Mouse (Mus musculus) heart, embryonic 16.5 days (tissue): Measurements from ENCODE around the gene Cuedc1. TPM values are rescaled to one million over a fixed set of nuclear protein-coding genes. Genes with fewer than 3 reads are reported as not detected.

Experiments used
- ATAC-seq: fragments of 200-750 bp; cut with Nextera tagmentation; replicated peaks from 2 replicates; pipeline ENCODE4 v1.8.0; 2017; ENCODE audit warnings: moderate number of reproducible peaks; ENCODE audit not compliant: insufficient read depth, low FRiP score; ENCODE audit errors: extremely low read depth
- H3K27ac ChIP-seq: fragments of 300-500 bp; sonication (generic); 2 replicates; pipeline ENCODE4 v1.5.1; 2014; ENCODE audit warnings: mild to moderate bottlenecking, low read length, control low read depth, moderate library complexity
- H3K27me3 ChIP-seq: fragments of 300-500 bp; sonication (generic); 2 replicates; pipeline ENCODE4 v1.6.1; 2014; ENCODE audit warnings: low read length, mixed read lengths; ENCODE audit not compliant: control insufficient read depth, insufficient read depth
- H3K36me3 ChIP-seq: fragments of 300-500 bp; sonication (generic); 2 replicates; pipeline ENCODE4 v1.6.1; 2014; ENCODE audit not compliant: control insufficient read depth, insufficient read depth
- H3K4me1 ChIP-seq: fragments of 300-500 bp; sonication (generic); 2 replicates; pipeline ENCODE4 v1.6.1; 2014; ENCODE audit warnings: low read length, mixed read lengths; ENCODE audit not compliant: control insufficient read depth, insufficient read depth
- H3K4me2 ChIP-seq: fragments of 300-500 bp; sonication (generic); 2 replicates; pipeline ENCODE4 v1.6.1; 2014; ENCODE audit warnings: low read depth, mild to moderate bottlenecking, control low read depth, low read length
- H3K4me3 ChIP-seq: fragments of 300-500 bp; sonication (generic); 2 replicates; pipeline ENCODE4 v1.5.1; 2014; ENCODE audit warnings: mild to moderate bottlenecking, control low read depth, low read length
- H3K9ac ChIP-seq: fragments of 300-500 bp; sonication (generic); 2 replicates; pipeline ENCODE4 v1.6.1; 2014; ENCODE audit warnings: low read length, control low read depth
- H3K9me3 ChIP-seq: fragments of 300-500 bp; sonication (generic); replicated peaks from 2 replicates; pipeline ENCODE4 v1.6.1; 2016; ENCODE audit warnings: low read length; ENCODE audit not compliant: control insufficient read depth
- WGBS: fragments of 180-500 bp; shearing (Covaris S2); extraction: QIAGEN DNeasy Blood & Tissue Kit; methylation state at CpG from one replicate; pipeline ENCODE4 v1.1.7; 2014; 5-methylcytosine and 5-hydroxymethylcytosine counted together
- polyA plus RNA-seq: library from polyadenylated mRNA; unstranded; fragments of >200 nt; fragmentation: Nextera tagmentation; extraction: Ambion mirVana; gene quantifications from 2 replicates; pipeline ENCODE4 v1.2.1, GENCODE M21; 2015

The Cuedc1 gene
- polyA plus RNA-seq, 1 experiment from 2014 or later, result 15.2 TPM

- H3K4me1 ChIP-seq, result peaks cover 42% of the 10 kb centered on the region
- WGBS, result 52% methylated on average over 10 of the region's 10 CpGs
- ATAC-seq, result no peak
Measured at GRCm38 (mm10) chr11:88165683-88166364, 68.0 kb downstream of the Cuedc1 start.

DNA sequence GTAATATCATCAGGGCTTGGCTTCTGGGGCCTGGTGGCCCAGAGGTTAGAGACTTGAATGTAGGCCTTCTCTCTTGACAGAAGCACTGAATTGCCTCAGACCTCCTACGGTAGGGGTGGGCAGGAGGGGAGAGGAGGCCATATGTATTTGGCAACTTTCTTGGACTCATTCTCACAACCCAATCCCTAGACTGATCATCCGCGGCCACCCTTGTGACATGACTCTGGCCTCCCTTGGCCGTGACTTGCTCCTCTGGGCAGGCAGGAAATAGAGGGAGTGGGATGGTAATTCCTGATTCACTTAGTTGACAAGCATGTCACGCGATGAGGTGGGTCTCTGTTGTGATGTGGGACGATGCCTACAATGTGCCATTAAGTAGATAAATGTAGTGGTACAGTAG lies 68.6 kb downstream of the Cuedc1 start:
- H3K27me3 ChIP-seq, result no peaks in the 10 kb centered on the region; the same call in 1 of the 2 replicates
- no peak for ATAC-seq
- H3K4me2 ChIP-seq, result no peak overlapping the region
- H3K27ac ChIP-seq, result peak overlapping the region; percentile 97
- H3K4me3 ChIP-seq, result no peak overlapping the region
- WGBS, result 89% methylated on average over 7 of the region's 7 CpGs
- H3K9me3 ChIP-seq, result no peaks in the 10 kb centered on the region
- no peak overlapping the region for H3K9ac ChIP-seq
- no peaks in the 10 kb centered on the region for H3K36me3 ChIP-seq
- peaks cover 38% of the 10 kb centered on the region for H3K4me1 ChIP-seq

More at GRCm38 (mm10) chr11:88165683-88166364, 68.0 kb downstream of the Cuedc1 start:
- H3K4me3 ChIP-seq, result no peak overlapping the region
- H3K27ac ChIP-seq, result peak overlapping the region; percentile 97
- peak overlapping the region; percentile 65 for H3K9ac ChIP-seq
- H3K4me2 ChIP-seq, result peak overlapping the region; percentile 23
- H3K9me3 ChIP-seq, result no peaks in the 10 kb centered on the region
- no peaks in the 10 kb centered on the region for H3K36me3 ChIP-seq
- no peaks in the 10 kb centered on the region; the same call in 1 of the 2 replicates for H3K27me3 ChIP-seq

- no peak for ATAC-seq
- H3K4me1 ChIP-seq, result peaks cover 45% of the 10 kb centered on the region
Measured at GRCm38 (mm10) chr11:88168611-88169010, 70.8 kb downstream of the Cuedc1 start.

GRCm38 (mm10) chr11:88169531-88170040 lies 71.7 kb downstream of the Cuedc1 start:
- peak overlapping the region; percentile 24 for H3K4me2 ChIP-seq
- H3K4me1 ChIP-seq, result peaks cover 44% of the 10 kb centered on the region
- peak overlapping the region; percentile 1 for H3K9ac ChIP-seq
- H3K4me3 ChIP-seq, result peak overlapping the region; percentile 13; the same call in 1 of the 2 replicates
- ATAC-seq, result no peak
- H3K36me3 ChIP-seq, result no peaks in the 10 kb centered on the region
- no peak overlapping the region for H3K27ac ChIP-seq
- H3K27me3 ChIP-seq, result no peaks in the 10 kb centered on the region; the same call in 1 of the 2 replicates
- no peaks in the 10 kb centered on the region for H3K9me3 ChIP-seq
- 32% methylated on average over 32 of the region's 32 CpGs for WGBS

More at GRCm38 (mm10) chr11:88168611-88169010, 70.8 kb downstream of the Cuedc1 start:
- WGBS, result 41% methylated on average over 3 of the region's 3 CpGs
- no peak overlapping the region for H3K9ac ChIP-seq
- H3K36me3 ChIP-seq, result no peaks in the 10 kb centered on the region
- H3K9me3 ChIP-seq, result no peaks in the 10 kb centered on the region
- H3K27me3 ChIP-seq, result no peaks in the 10 kb centered on the region; the same call in 1 of the 2 replicates
- H3K4me3 ChIP-seq, result no peak overlapping the region
- H3K27ac ChIP-seq, result no peak overlapping the region
- no peak overlapping the region for H3K4me2 ChIP-seq

- H3K27me3 ChIP-seq, result no peaks in the 10 kb centered on the region; the same call in 1 of the 2 replicates
- WGBS, result 82% methylated on average over 3 of the region's 3 CpGs
- H3K36me3 ChIP-seq, result no peaks in the 10 kb centered on the region
- H3K27ac ChIP-seq, result no peak overlapping the region
- no peak overlapping the region for H3K9ac ChIP-seq
- H3K4me2 ChIP-seq, result no peak overlapping the region
- no peak for ATAC-seq
- H3K4me1 ChIP-seq, result peaks cover 36% of the 10 kb centered on the region
- no peaks in the 10 kb centered on the region for H3K9me3 ChIP-seq
- no peak overlapping the region for H3K4me3 ChIP-seq
Measured at GRCm38 (mm10) chr11:88170606-88171005, 72.7 kb downstream of the Cuedc1 start.

- Histone ChIP-seq H3K9me3 (no peaks in the 10 kb centered on the region), H3K9ac (peak overlapping the region; percentile 57; the same call in 1 of the 2 replicates), H3K4me3 (no peak overlapping the region), H3K27me3 (no peaks in the 10 kb centered on the region; the same call in 1 of the 2 replicates), H3K4me2 (no peak overlapping the region), H3K4me1 (peaks cover 25% of the 10 kb centered on the region), H3K36me3 (no peaks in the 10 kb centered on the region), H3K27ac (peak overlapping the region; percentile 27; the same call in 1 of the 2 replicates)
- WGBS, result 70% methylated on average over 15 of the region's 15 CpGs
- ATAC-seq, result no peak
Measured at GRCm38 (mm10) chr11:88171876-88172442, 74.1 kb downstream of the Cuedc1 start.

- Histone ChIP-seq H3K9ac (peak overlapping the region; percentile 57), H3K36me3 (no peaks in the 10 kb centered on the region), H3K9me3 (no peaks in the 10 kb centered on the region), H3K4me1 (peaks cover 25% of the 10 kb centered on the region), H3K4me2 (peak overlapping the region; percentile 25), H3K4me3 (no peak overlapping the region), H3K27ac (peak overlapping the region; percentile 77), H3K27me3 (no peaks in the 10 kb centered on the region; the same call in 1 of the 2 replicates)
- ATAC-seq, result peak; percentile 80
- 23% methylated on average over 10 of the region's 10 CpGs for whole genome bisulfite sequencing
Measured at GRCm38 (mm10) chr11:88172601-88173325, 74.9 kb downstream of the Cuedc1 start.

GRCm38 (mm10) chr11:88173386-88174025 lies 75.6 kb downstream of the Cuedc1 start:
- H3K4me2 ChIP-seq, result peak overlapping the region; percentile 21; the same call in 1 of the 2 replicates
- H3K36me3 ChIP-seq, result no peaks in the 10 kb centered on the region
- no peaks in the 10 kb centered on the region; the same call in 1 of the 2 replicates for H3K27me3 ChIP-seq
- H3K9ac ChIP-seq, result peak overlapping the region; percentile 57
- ATAC-seq, result 0 out of 2 replicates have a peak, but pooled peaks have one; percentile 8
- peak overlapping the region; percentile 77 for H3K27ac ChIP-seq
- H3K4me1 ChIP-seq, result peaks cover 25% of the 10 kb centered on the region
- no peak overlapping the region for H3K4me3 ChIP-seq
- H3K9me3 ChIP-seq, result no peaks in the 10 kb centered on the region
- WGBS, result 22% methylated on average over 9 of the region's 9 CpGs
